Mouse (Mus musculus): Measurements from ENCODE around the gene Cldn7. TPM values are rescaled to one million over a fixed set of nuclear protein-coding genes. Genes with fewer than 3 reads are reported as not detected.

Cldn7 gene
- total RNA-seq, 1 experiment: 24.9 TPM

- in situ Hi-C loops (cut with MboI; ENCODE audit: low sequenced_read_pairs in 2 of 2, unreplicated experiment in 2 of 2): no loop called here
- no peaks in the 10 kb centered on the region for H3K9me3 ChIP-seq (ENCODE audit: control insufficient read depth, insufficient read depth, low read depth, low read length)
- peak overlapping the region; percentile 99 for H3K27ac ChIP-seq (ENCODE audit: insufficient read depth, low read depth, low read length, poor library complexity, severe bottlenecking)
- H3K4me3 ChIP-seq (ENCODE audit: insufficient read depth in 1 of 2, low read depth in 1 of 2, low read length in 2 of 2, poor library complexity in 1 of 2, severe bottlenecking in 1 of 2): peak overlapping the region; percentile 82 to 99
- peaks cover 47% of the 10 kb centered on the region for H3K36me3 ChIP-seq (ENCODE audit: control insufficient read depth, insufficient read depth, low read length, poor library complexity, severe bottlenecking)
- H3K9ac ChIP-seq (ENCODE audit: insufficient read depth, low read depth, low read length, poor library complexity, severe bottlenecking): peak overlapping the region; percentile 100
- DNase-seq (ENCODE audit: low read depth, low spot score): no peak
- H3K4me1 ChIP-seq (ENCODE audit: control insufficient read depth in 2 of 2, insufficient read depth in 2 of 2, low read length in 2 of 2, poor library complexity in 1 of 2): peaks cover 0 to 14% of the 10 kb centered on the region in 2 experiments; a peak in 1 of 4 replicates
- TF ChIP-seq CHD2 (IDR thresholded peaks at IDR 0.05; ENCODE audit: low read depth, low read length) (no peak), MAFK (IDR thresholded peaks at IDR 0.05; ENCODE audit: insufficient read depth, low read depth, low read length) (no peak), ZC3H11A (IDR thresholded peaks at IDR 0.05; ENCODE audit: borderline replicate concordance, low read depth, low read length) (no peak), HCFC1 (IDR thresholded peaks at IDR 0.05; ENCODE audit: borderline replicate concordance, insufficient read depth, low read length) (0 out of 2 replicates have a peak, but pooled peaks have one; percentile 55)
These were observed 44.1 kb upstream of the Cldn7 start for GRCm38 (mm10) chr11:69920266-69921031.

DNA sequence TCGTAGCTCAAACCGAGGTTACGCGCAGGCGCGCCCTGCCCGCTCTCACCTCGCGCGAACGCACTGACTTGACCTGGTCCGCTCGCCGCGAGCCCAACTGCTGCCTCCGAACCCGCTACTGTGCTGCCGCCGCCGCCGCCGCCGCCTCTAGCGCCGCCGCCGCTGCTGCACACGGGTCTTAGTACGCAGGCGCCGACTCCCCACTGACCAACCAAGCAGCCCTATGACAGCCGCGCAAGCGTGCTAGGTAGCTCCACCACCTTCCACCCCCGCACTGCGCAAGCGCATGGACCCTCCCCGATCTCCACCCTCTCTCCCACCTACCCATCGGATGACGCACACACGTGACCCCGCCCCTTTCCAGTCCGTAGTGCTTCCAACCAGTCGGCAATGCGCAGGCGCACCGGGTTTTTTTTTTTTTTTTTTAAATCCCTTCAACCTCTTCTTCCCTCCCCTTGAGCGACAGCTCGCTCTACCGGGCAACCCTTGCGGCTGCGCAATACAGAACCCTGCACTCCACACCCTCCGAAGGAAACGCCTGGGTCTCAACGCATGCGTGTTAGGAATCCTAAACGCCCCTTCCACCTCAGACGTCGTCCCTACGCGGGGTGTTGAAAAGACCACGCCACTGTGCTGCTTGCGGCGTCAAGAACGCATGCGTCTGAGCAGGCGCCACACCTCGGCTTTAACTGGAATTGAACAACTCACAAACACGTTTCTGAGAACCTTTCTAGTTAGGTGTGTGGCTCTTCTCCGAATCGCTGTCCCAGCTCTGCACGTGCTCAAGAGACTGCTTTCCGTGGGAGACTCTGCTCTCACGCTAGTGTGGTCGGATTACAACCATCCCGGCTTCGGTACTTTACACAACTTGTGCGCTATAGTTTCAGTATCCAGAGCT, 43.2 kb upstream of the Cldn7 start, which contains the start of gene Eif5a:
Eif5a (minus strand) TSS at position 845 of the 898 bp plus-strand sequence.
- H3K27ac ChIP-seq (ENCODE audit: insufficient read depth, low read depth, low read length, poor library complexity, severe bottlenecking): peak within 1 kb of the TSS; percentile 99
- no peaks in the 10 kb centered on the region for H3K9me3 ChIP-seq (ENCODE audit: control insufficient read depth, insufficient read depth, low read depth, low read length)
- in situ Hi-C loops (cut with MboI; ENCODE audit: low sequenced_read_pairs in 2 of 2, unreplicated experiment in 2 of 2): no loop called here
- H3K9ac ChIP-seq (ENCODE audit: insufficient read depth, low read depth, low read length, poor library complexity, severe bottlenecking): peak within 1 kb of the TSS; percentile 100
- H3K36me3 ChIP-seq (ENCODE audit: control insufficient read depth, insufficient read depth, low read length, poor library complexity, severe bottlenecking): peaks cover 38% of the 10 kb centered on the region
- DNase-seq (ENCODE audit: low read depth, low spot score): peak; percentile 100
- TF ChIP-seq ZC3H11A (IDR thresholded peaks at IDR 0.05; ENCODE audit: borderline replicate concordance, low read depth, low read length): no peak
- no peak for TF ChIP-seq MAFK (IDR thresholded peaks at IDR 0.05; ENCODE audit: insufficient read depth, low read depth, low read length)
- peak; percentile 78; the same call in 1 of the 2 replicates for TF ChIP-seq HCFC1 (IDR thresholded peaks at IDR 0.05; ENCODE audit: borderline replicate concordance, insufficient read depth, low read length)
- no peak for TF ChIP-seq CHD2 (IDR thresholded peaks at IDR 0.05; ENCODE audit: low read depth, low read length)
- peak; percentile 100 for TF ChIP-seq ZNF384 (IDR thresholded peaks at IDR 0.05; ENCODE audit: low read depth, low read length)
- peak within 1 kb of the TSS; percentile 82 to 99 for H3K4me3 ChIP-seq (ENCODE audit: insufficient read depth in 1 of 2, low read depth in 1 of 2, low read length in 2 of 2, poor library complexity in 1 of 2, severe bottlenecking in 1 of 2)
- peaks cover 0 to 9% of the 10 kb centered on the region in 2 experiments; a peak in 1 of 4 replicates for H3K4me1 ChIP-seq (ENCODE audit: control insufficient read depth in 2 of 2, insufficient read depth in 2 of 2, low read length in 2 of 2, poor library complexity in 1 of 2)

GRCm38 (mm10) chr11:69922012-69922756, 42.4 kb upstream of the Cldn7 start:
- no peaks in the 10 kb centered on the region for H3K9me3 ChIP-seq (ENCODE audit: control insufficient read depth, insufficient read depth, low read depth, low read length)
- H3K36me3 ChIP-seq (ENCODE audit: control insufficient read depth, insufficient read depth, low read length, poor library complexity, severe bottlenecking): peaks cover 30% of the 10 kb centered on the region
- H3K4me3 ChIP-seq (ENCODE audit: insufficient read depth in 1 of 2, low read depth in 1 of 2, low read length in 2 of 2, poor library complexity in 1 of 2, severe bottlenecking in 1 of 2): peak overlapping the region; percentile 65 to 72
- H3K4me1 ChIP-seq (ENCODE audit: control insufficient read depth in 2 of 2, insufficient read depth in 2 of 2, low read length in 2 of 2, poor library complexity in 1 of 2): peaks cover 0 to 9% of the 10 kb centered on the region in 2 experiments; a peak in 1 of 4 replicates
- TF ChIP-seq MAFK (IDR thresholded peaks at IDR 0.05; ENCODE audit: insufficient read depth, low read depth, low read length) (no peak), ZC3H11A (IDR thresholded peaks at IDR 0.05; ENCODE audit: borderline replicate concordance, low read depth, low read length) (no peak), ZNF384 (IDR thresholded peaks at IDR 0.05; ENCODE audit: low read depth, low read length) (no peak), HCFC1 (IDR thresholded peaks at IDR 0.05; ENCODE audit: borderline replicate concordance, insufficient read depth, low read length) (no peak), CHD2 (IDR thresholded peaks at IDR 0.05; ENCODE audit: low read depth, low read length) (no peak)
- in situ Hi-C loops (cut with MboI; ENCODE audit: low sequenced_read_pairs in 2 of 2, unreplicated experiment in 2 of 2): no loop called here
- peak overlapping the region; percentile 85 for H3K9ac ChIP-seq (ENCODE audit: insufficient read depth, low read depth, low read length, poor library complexity, severe bottlenecking)
- H3K27ac ChIP-seq (ENCODE audit: insufficient read depth, low read depth, low read length, poor library complexity, severe bottlenecking): peak overlapping the region; percentile 93
- no peak for DNase-seq (ENCODE audit: low read depth, low spot score)

DNA sequence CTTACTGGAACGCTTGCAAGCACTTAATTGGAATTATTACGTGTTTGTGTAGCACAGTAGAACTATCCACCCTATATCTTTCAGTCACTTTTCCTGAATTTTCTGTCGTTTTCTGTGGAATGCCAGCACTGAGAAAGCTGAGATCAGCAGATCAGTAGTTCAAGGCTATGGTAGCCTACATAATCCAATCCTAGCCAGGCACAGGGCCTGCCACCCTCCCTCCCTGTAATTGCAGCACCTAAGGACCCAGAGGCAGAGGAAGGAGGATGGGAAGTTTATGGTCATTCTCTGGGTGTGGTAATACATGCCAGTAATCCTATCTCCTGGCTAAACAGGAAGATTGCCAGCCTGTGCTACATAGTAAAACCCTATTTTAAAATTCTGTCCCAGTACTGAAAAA, 41.8 kb upstream of the Cldn7 start:
- peak overlapping the region; percentile 46; the same call in 1 of the 2 replicates for H3K9ac ChIP-seq (ENCODE audit: insufficient read depth, low read depth, low read length, poor library complexity, severe bottlenecking)

More for the DNA sequence above, 41.8 kb upstream of the Cldn7 start:
- TF ChIP-seq MAFK (IDR thresholded peaks at IDR 0.05; ENCODE audit: insufficient read depth, low read depth, low read length): no peak; the same call in 1 of the 2 replicates
- TF ChIP-seq CHD2 (IDR thresholded peaks at IDR 0.05; ENCODE audit: low read depth, low read length): no peak
- TF ChIP-seq HCFC1 (IDR thresholded peaks at IDR 0.05; ENCODE audit: borderline replicate concordance, insufficient read depth, low read length): no peak
- no peak for TF ChIP-seq ZC3H11A (IDR thresholded peaks at IDR 0.05; ENCODE audit: borderline replicate concordance, low read depth, low read length)
- TF ChIP-seq ZNF384 (IDR thresholded peaks at IDR 0.05; ENCODE audit: low read depth, low read length): no peak
- Histone ChIP-seq H3K9me3 (ENCODE audit: control insufficient read depth, insufficient read depth, low read depth, low read length) (no peaks in the 10 kb centered on the region), H3K36me3 (ENCODE audit: control insufficient read depth, insufficient read depth, low read length, poor library complexity, severe bottlenecking) (peaks cover 24% of the 10 kb centered on the region), H3K4me3 (ENCODE audit: insufficient read depth in 1 of 2, low read depth in 1 of 2, low read length in 2 of 2, poor library complexity in 1 of 2, severe bottlenecking in 1 of 2) (peak overlapping the region in 1 of 2 experiments; percentile 72; a peak in 2 of 4 replicates), H3K27ac (ENCODE audit: insufficient read depth, low read depth, low read length, poor library complexity, severe bottlenecking) (peak overlapping the region; percentile 93; the same call in 1 of the 2 replicates), H3K4me1 (ENCODE audit: control insufficient read depth in 2 of 2, insufficient read depth in 2 of 2, low read length in 2 of 2, poor library complexity in 1 of 2) (peaks cover 0 to 7% of the 10 kb centered on the region in 2 experiments; a peak in 1 of 4 replicates)
- no peak for DNase-seq (ENCODE audit: low read depth, low spot score)
- in situ Hi-C loops (cut with MboI; ENCODE audit: low sequenced_read_pairs in 2 of 2, unreplicated experiment in 2 of 2): no loop called here
